Mouse (Mus musculus): Measurements from ENCODE around the gene Lrrc8c. TPM values are rescaled to one million over a fixed set of nuclear protein-coding genes. Genes with fewer than 3 reads are reported as not detected.

The Lrrc8c gene
- polyA plus RNA-seq, 1 experiment from 2014 or later = 11.7 TPM

DNA sequence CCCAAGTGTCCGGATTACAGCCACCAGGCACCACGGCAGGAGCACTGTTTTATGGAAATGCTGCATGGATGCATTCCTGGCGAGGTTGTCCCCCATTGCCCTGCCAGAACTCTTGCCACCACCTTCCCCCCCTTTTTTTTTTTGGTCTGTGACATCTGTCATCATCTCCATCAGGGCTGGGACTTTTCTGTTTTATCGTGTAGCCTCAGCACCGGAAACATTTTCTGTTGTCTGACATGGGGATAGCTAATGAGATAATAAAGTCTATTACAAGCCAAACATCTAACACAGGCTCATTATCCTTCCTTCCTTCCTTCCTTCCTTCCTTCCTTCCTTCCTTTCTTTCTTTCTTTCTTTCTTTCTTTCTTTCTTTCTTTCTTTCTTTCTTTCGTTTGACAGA lies 119.7 kb downstream of the Lrrc8c start:
- H3K4me3 ChIP-seq (replicated peaks) = no peak overlapping the region
- no peaks in the 10 kb centered on the region for H3K27me3 ChIP-seq
- H3K4me1 ChIP-seq (replicated peaks) = peaks cover 5% of the 10 kb centered on the region
- H3K4me2 ChIP-seq = no peak overlapping the region
- no peaks in the 10 kb centered on the region for H3K36me3 ChIP-seq
- H3K9ac ChIP-seq (replicated peaks) = no peak overlapping the region
- H3K27ac ChIP-seq = no peak overlapping the region
- WGBS = 88% methylated on average over 6 of the region's 6 CpGs
- ATAC-seq (ENCODE audit: insufficient number of reproducible peaks, insufficient read depth, low FRiP score, low TSS enrichment, low read depth) = no peak
- H3K9me3 ChIP-seq = no peaks in the 10 kb centered on the region

DNA sequence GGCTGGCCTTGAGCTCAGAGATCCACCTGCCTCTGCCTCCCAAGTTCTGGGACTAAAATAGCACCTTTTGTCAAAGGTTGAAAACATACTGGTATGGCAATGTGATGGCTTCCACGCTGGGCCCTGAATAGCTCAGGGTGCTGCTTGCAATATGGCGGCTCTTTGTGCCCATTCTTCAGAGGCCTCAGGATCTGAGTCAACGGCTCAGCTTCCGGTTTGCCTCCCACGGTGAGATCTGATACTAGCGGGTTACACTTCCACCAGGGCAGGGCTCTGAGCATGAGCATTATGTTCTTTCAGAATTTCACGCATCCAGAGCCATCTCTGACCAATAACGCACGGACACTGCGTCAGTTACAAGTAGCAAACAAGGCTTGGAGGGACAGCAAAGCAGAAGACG lies 120.2 kb downstream of the Lrrc8c start:
- Histone ChIP-seq H3K4me1 (replicated peaks) (peaks cover 5% of the 10 kb centered on the region), H3K27ac (no peak overlapping the region), H3K9ac (replicated peaks) (no peak overlapping the region), H3K4me2 (no peak overlapping the region), H3K9me3 (no peaks in the 10 kb centered on the region), H3K36me3 (no peaks in the 10 kb centered on the region), H3K27me3 (no peaks in the 10 kb centered on the region), H3K4me3 (replicated peaks) (no peak overlapping the region)
- 92% methylated on average over 11 of the region's 11 CpGs for WGBS
- ATAC-seq (ENCODE audit: insufficient number of reproducible peaks, insufficient read depth, low FRiP score, low TSS enrichment, low read depth) = no peak

GRCm38 (mm10) chr5:105642517-105642916 lies 123.3 kb downstream of the Lrrc8c start:
- Histone ChIP-seq H3K4me3 (replicated peaks) (no peak overlapping the region), H3K9me3 (no peaks in the 10 kb centered on the region), H3K27ac (no peak overlapping the region), H3K27me3 (no peaks in the 10 kb centered on the region), H3K9ac (replicated peaks) (no peak overlapping the region), H3K4me1 (replicated peaks) (peaks cover 5% of the 10 kb centered on the region), H3K36me3 (no peaks in the 10 kb centered on the region), H3K4me2 (no peak overlapping the region)
- no peak for ATAC-seq (ENCODE audit: insufficient number of reproducible peaks, insufficient read depth, low FRiP score, low TSS enrichment, low read depth)
- 85% methylated on average over 5 of the region's 5 CpGs for WGBS

- H3K27ac ChIP-seq = 0 out of 2 replicates have a peak overlapping the region, but pooled peaks have one; percentile 17
- H3K4me1 ChIP-seq (replicated peaks) = peaks cover 6% of the 10 kb centered on the region
- ATAC-seq (ENCODE audit: insufficient number of reproducible peaks, insufficient read depth, low FRiP score, low TSS enrichment, low read depth) = no peak
- H3K9me3 ChIP-seq = no peaks in the 10 kb centered on the region
- no peak overlapping the region for H3K9ac ChIP-seq (replicated peaks)
- H3K4me3 ChIP-seq (replicated peaks) = no peak overlapping the region
- H3K27me3 ChIP-seq = no peaks in the 10 kb centered on the region
- no peak overlapping the region for H3K4me2 ChIP-seq
- no peaks in the 10 kb centered on the region for H3K36me3 ChIP-seq
- WGBS = 73% methylated on average over 8 of the region's 8 CpGs
These were observed 124.1 kb downstream of the Lrrc8c start for GRCm38 (mm10) chr5:105643276-105643675.

DNA sequence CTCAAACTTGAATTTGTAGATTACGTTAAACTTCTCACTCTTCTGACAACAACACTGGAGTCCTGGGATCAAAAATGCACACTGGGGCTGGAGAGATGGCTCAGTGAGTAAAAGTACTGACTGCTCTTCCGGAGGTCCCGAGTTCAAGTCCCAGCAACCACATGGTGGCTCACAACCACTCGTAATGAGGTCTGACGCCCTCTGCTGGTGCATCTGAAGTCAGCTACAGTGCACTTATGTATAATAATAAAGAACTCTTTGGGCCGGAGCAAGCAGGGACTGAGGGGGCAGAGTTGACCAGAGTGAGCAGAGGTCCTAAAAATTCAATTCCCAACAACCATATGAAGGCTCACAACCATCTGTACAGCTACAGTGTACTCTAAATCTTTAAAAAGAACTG lies 125.0 kb downstream of the Lrrc8c start:
- Histone ChIP-seq H3K36me3 (no peaks in the 10 kb centered on the region), H3K4me2 (no peak overlapping the region), H3K27me3 (no peaks in the 10 kb centered on the region), H3K27ac (no peak overlapping the region), H3K9ac (replicated peaks) (no peak overlapping the region), H3K4me1 (replicated peaks) (peaks cover 15% of the 10 kb centered on the region), H3K4me3 (replicated peaks) (no peak overlapping the region), H3K9me3 (no peaks in the 10 kb centered on the region)
- WGBS = 87% methylated on average over 6 of the region's 6 CpGs
- ATAC-seq (ENCODE audit: insufficient number of reproducible peaks, insufficient read depth, low FRiP score, low TSS enrichment, low read depth) = no peak

- Histone ChIP-seq H3K27ac (no peak overlapping the region), H3K4me1 (replicated peaks) (peaks cover 27% of the 10 kb centered on the region), H3K4me3 (replicated peaks) (no peak overlapping the region), H3K36me3 (no peaks in the 10 kb centered on the region), H3K9ac (replicated peaks) (no peak overlapping the region), H3K4me2 (no peak overlapping the region), H3K27me3 (no peaks in the 10 kb centered on the region), H3K9me3 (no peaks in the 10 kb centered on the region)
- no peak for ATAC-seq (ENCODE audit: insufficient number of reproducible peaks, insufficient read depth, low FRiP score, low TSS enrichment, low read depth)
- 88% methylated on average over 7 of the region's 7 CpGs for WGBS
These were observed 127.9 kb downstream of the Lrrc8c start for GRCm38 (mm10) chr5:105647094-105647493.

DNA sequence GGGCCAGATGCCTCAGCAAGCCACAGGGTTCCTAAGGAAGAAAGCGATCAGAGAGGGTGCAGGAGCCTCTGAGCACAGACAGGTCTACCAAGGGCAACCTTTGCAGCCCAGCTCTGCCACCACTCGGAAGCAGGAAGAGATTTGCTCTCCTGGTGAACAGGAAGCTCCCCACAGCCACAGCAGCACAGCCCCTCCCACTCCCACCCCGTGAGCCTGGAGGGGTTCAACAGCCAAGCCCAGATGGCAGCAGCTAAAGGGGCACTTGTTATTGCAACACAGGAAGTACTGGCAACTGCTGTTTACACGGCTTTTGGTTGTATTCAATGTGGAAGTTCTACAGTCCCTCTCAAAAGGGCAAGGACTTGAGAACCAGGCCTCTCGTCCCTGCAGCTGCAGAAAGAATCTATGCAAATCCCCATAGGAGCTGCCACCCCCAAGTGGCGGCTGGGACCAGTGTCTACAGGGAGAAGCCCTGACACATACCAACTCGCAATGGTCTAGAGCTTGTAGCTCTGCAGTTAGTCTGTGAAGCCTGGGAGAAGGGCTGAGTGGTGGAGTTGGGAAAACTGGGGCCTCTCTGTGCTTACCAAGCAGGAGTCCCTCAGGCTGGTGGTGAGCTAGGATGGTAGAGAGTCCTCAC lies 129.6 kb downstream of the Lrrc8c start:
- no peaks in the 10 kb centered on the region for H3K9me3 ChIP-seq
- WGBS = 39% methylated on average over 7 of the region's 7 CpGs
- H3K4me1 ChIP-seq (replicated peaks) = peaks cover 22% of the 10 kb centered on the region; the same call in 1 of the 2 replicates
- no peaks in the 10 kb centered on the region for H3K36me3 ChIP-seq
- no peak overlapping the region for H3K4me3 ChIP-seq (replicated peaks)
- H3K4me2 ChIP-seq = no peak overlapping the region
- no peak overlapping the region for H3K9ac ChIP-seq (replicated peaks)
- no peaks in the 10 kb centered on the region for H3K27me3 ChIP-seq
- H3K27ac ChIP-seq = peak overlapping the region; percentile 72
- no peak for ATAC-seq (ENCODE audit: insufficient number of reproducible peaks, insufficient read depth, low FRiP score, low TSS enrichment, low read depth)

DNA sequence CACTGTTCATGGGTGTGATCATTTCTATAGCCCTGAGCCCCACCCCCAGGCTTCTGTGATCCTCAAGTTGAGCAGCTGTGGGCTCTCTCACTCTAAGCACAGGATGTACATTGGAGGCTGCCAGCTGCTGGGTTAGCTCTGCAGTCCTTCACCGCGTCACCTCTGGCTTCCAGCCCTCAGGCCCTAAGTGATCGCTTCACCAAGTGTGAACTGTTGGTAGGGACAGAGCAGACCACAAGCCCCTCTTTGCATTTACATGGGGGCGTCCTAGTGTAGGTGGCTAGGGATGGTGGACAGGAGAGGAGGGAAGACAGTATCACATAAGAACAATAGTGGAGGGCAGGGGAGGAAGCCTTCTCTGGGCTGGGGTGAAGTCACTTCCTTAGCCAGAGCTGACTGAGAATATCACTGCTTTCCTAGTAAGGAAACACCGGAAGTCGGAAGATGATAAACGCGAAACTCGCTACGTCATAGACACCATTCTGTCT lies 130.4 kb downstream of the Lrrc8c start:
- H3K36me3 ChIP-seq = no peaks in the 10 kb centered on the region
- H3K27me3 ChIP-seq = no peaks in the 10 kb centered on the region
- 89% methylated on average over 10 of the region's 10 CpGs for WGBS
- no peaks in the 10 kb centered on the region for H3K9me3 ChIP-seq
- peak overlapping the region; percentile 72 for H3K27ac ChIP-seq
- no peak overlapping the region for H3K9ac ChIP-seq (replicated peaks)
- no peak overlapping the region for H3K4me2 ChIP-seq
- no peak overlapping the region for H3K4me3 ChIP-seq (replicated peaks)
- peak; percentile 64; the same call in 1 of the 2 replicates for ATAC-seq (ENCODE audit: insufficient number of reproducible peaks, insufficient read depth, low FRiP score, low TSS enrichment, low read depth)
- H3K4me1 ChIP-seq (replicated peaks) = peaks cover 26% of the 10 kb centered on the region; the same call in 1 of the 2 replicates

GRCm38 (mm10) chr5:105650728-105651479 lies 131.7 kb downstream of the Lrrc8c start:
- no peak overlapping the region for H3K4me2 ChIP-seq
- H3K4me3 ChIP-seq (replicated peaks) = no peak overlapping the region
- H3K4me1 ChIP-seq (replicated peaks) = peaks cover 26% of the 10 kb centered on the region; the same call in 1 of the 2 replicates
- no peaks in the 10 kb centered on the region for H3K27me3 ChIP-seq
- H3K27ac ChIP-seq = peak overlapping the region; percentile 68
- ATAC-seq (ENCODE audit: insufficient number of reproducible peaks, insufficient read depth, low FRiP score, low TSS enrichment, low read depth) = no peak
- 86% methylated on average over 8 of the region's 8 CpGs for WGBS
- no peak overlapping the region for H3K9ac ChIP-seq (replicated peaks)
- no peaks in the 10 kb centered on the region for H3K9me3 ChIP-seq
- no peaks in the 10 kb centered on the region for H3K36me3 ChIP-seq

DNA sequence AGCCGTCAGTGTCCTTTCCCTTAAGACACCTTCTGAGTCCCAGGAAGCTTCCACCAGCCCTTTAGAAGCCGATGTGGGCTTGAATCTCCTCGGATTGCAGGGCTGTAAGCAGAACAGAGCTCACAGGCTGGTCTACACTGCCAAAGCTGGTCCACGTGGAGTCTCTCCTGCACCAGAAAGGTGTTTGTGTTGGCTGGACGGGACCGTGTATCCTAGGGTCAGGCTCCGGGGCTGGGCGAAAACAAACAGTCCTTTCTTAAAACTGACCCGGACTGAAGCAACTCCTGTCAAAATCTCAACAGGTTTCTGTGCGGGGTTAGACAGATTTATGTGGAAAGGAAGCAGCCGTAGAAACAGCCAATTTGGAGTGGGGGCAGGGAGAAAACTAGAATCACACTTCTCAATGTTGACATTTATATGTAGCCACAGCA lies 132.4 kb downstream of the Lrrc8c start:
- no peaks in the 10 kb centered on the region for H3K36me3 ChIP-seq
- no peaks in the 10 kb centered on the region for H3K27me3 ChIP-seq
- H3K4me2 ChIP-seq = no peak overlapping the region
- no peaks in the 10 kb centered on the region for H3K9me3 ChIP-seq
- H3K9ac ChIP-seq (replicated peaks) = no peak overlapping the region
- H3K27ac ChIP-seq = peak overlapping the region; percentile 68
- peaks cover 26% of the 10 kb centered on the region; the same call in 1 of the 2 replicates for H3K4me1 ChIP-seq (replicated peaks)
- ATAC-seq (ENCODE audit: insufficient number of reproducible peaks, insufficient read depth, low FRiP score, low TSS enrichment, low read depth) = no peak
- 42% methylated on average over 11 of the region's 11 CpGs for WGBS
- no peak overlapping the region for H3K4me3 ChIP-seq (replicated peaks)

DNA sequence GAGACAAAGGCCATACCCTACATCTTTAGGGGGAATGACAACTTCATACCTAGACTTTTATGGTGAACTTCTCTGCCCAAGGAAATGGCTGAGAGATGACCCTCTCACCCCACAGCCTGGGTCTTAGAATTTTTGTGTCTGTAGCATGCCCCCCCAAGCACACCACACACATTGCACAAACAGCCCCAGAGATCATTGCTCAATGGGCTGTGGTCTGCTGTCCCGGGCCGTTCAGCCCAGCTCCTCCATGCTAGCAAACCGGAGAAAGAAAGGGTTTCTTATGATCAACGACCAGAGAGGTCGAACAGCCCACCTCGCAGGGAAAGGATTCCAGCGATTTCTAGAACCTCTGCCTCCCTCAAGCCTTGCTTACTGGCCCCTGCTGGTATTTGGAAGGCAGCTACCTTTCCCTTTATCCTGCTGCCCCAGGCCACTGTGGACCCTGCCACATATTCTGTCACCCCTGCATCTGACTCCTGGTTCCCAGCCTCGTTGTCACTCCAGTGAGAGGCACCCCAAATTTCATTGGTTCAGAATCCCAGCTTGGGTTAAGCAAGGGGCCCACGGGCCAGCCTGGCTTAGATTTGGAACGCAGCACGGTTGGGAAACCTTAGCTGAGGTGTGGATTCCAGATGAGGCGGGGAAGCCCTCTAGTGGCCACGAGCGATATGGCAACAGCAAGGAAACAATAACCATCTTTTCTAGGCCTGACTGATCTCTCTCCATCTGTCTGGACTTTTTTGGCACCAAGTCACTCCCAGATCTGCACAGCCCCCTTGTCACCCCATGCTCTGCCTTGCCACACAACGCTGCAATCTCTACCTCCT lies 135.3 kb downstream of the Lrrc8c start:
- no peaks in the 10 kb centered on the region for H3K36me3 ChIP-seq
- H3K4me2 ChIP-seq = no peak overlapping the region
- no peak overlapping the region for H3K4me3 ChIP-seq (replicated peaks)
- H3K27ac ChIP-seq = no peak overlapping the region
- peak; percentile 62; the same call in 1 of the 2 replicates for ATAC-seq (ENCODE audit: insufficient number of reproducible peaks, insufficient read depth, low FRiP score, low TSS enrichment, low read depth)
- no peak overlapping the region for H3K9ac ChIP-seq (replicated peaks)
- 26% methylated on average over 15 of the region's 15 CpGs for WGBS
- H3K9me3 ChIP-seq = no peaks in the 10 kb centered on the region
- peaks cover 14% of the 10 kb centered on the region; the same call in 1 of the 2 replicates for H3K4me1 ChIP-seq (replicated peaks)
- no peaks in the 10 kb centered on the region for H3K27me3 ChIP-seq

Measured in limb, embryonic 12.5 days (tissue).